Mouse (Mus musculus) hindbrain, embryonic 14.5 days (tissue): ENCODE data around the gene Tk2. TPM values are rescaled to one million over a fixed set of nuclear protein-coding genes. Genes with fewer than 3 reads are reported as not detected.
A peak's percentile ranks its signal among the peaks of the same experiment; 100 is the strongest.

Experiments used
- ATAC-seq: fragments of 200-750 bp; cut with Nextera tagmentation; 2 replicates; pipeline ENCODE4 v1.8.0; 2017; ENCODE audit warnings: moderate number of reproducible peaks, mild to moderate bottlenecking, moderate TSS enrichment, moderate library complexity; ENCODE audit not compliant: low FRiP score
- DNase-seq: peaks from one replicate; pipeline ENCODE4 v3.0.0-alpha.2; 2015; ENCODE audit warnings: low spot score
- H3K27ac ChIP-seq: fragments of 300-500 bp; sonication (generic); 2 replicates; pipeline ENCODE4 v1.5.1; 2014; ENCODE audit warnings: mild to moderate bottlenecking, moderate library complexity
- H3K27me3 ChIP-seq: fragments of 300-500 bp; sonication (generic); 2 replicates; pipeline ENCODE4 v1.6.1; 2014; ENCODE audit warnings: mild to moderate bottlenecking, low read length, mixed read lengths; ENCODE audit not compliant: control insufficient read depth, insufficient read depth
- H3K36me3 ChIP-seq: fragments of 300-500 bp; sonication (generic); replicated peaks from 2 replicates; pipeline ENCODE4 v1.6.1; 2014; ENCODE audit not compliant: control insufficient read depth, insufficient read depth
- H3K4me1 ChIP-seq: fragments of 300-500 bp; sonication (generic); replicated peaks from 2 replicates; pipeline ENCODE4 v1.6.1; 2014; ENCODE audit warnings: antibody characterized with exemption, low read length, mixed read lengths; ENCODE audit not compliant: control insufficient read depth, insufficient read depth
- H3K4me2 ChIP-seq: fragments of 300-500 bp; sonication (generic); replicated peaks from 2 replicates; pipeline ENCODE4 v1.6.1; 2014; ENCODE audit warnings: mild to moderate bottlenecking, moderate library complexity
- H3K4me3 ChIP-seq: fragments of 300-500 bp; sonication (generic); replicated peaks from 2 replicates; pipeline ENCODE4 v1.5.1; 2014; ENCODE audit warnings: mild to moderate bottlenecking, low read length
- H3K9ac ChIP-seq: fragments of 300-500 bp; sonication (generic); 2 replicates; pipeline ENCODE4 v1.6.1; 2014
- H3K9me3 ChIP-seq: fragments of 300-500 bp; sonication (generic); 2 replicates; pipeline ENCODE4 v1.6.1; 2016; ENCODE audit warnings: low read length; ENCODE audit not compliant: control insufficient read depth
- WGBS: fragments of 180-500 bp; shearing (Covaris S2); extraction: QIAGEN DNeasy Blood & Tissue Kit; methylation state at CpG from one replicate; pipeline ENCODE4 v1.1.7; 2014; 5-methylcytosine and 5-hydroxymethylcytosine counted together
- polyA plus RNA-seq: library from polyadenylated mRNA; unstranded; fragments of >200 nt; fragmentation: Nextera tagmentation; extraction: Ambion mirVana; gene quantifications from 2 replicates; pipeline ENCODE4 v1.2.1, GENCODE M21; 2014

The Tk2 gene
- polyA plus RNA-seq, 1 experiment from 2014 or later: 46.6 TPM

DNA sequence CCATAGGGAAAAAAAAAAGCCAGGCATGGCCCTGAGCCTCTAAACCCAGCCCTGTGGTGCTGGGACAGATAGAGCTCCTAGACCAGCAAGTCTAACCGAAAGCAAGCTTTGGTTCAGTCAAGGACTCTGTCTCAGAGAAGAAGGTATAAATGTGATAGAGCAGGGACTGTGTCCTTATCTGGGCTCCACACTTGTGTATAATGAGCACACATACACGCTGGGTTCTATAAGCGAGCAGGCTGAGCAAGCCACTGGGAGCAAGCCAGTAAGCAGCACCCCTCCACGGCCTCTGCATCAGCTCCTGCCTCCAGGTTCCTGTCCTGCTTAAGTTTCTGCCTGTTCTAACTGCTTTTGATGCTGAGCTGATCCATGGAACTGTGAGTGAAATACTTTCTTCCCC lies 16.3 kb downstream of the Tk2 start:
- Histone ChIP-seq H3K9ac (no peak overlapping the region), H3K4me2 (no peak overlapping the region), H3K27ac (no peak overlapping the region), H3K36me3 (peaks cover 100% of the 10 kb centered on the region), H3K9me3 (no peaks in the 10 kb centered on the region), H3K4me1 (no peaks in the 10 kb centered on the region), H3K4me3 (no peak overlapping the region), H3K27me3 (no peaks in the 10 kb centered on the region)
- ATAC-seq (no peak), DNase-seq (no peak)
- 95% methylated on average over 4 of the region's 4 CpGs for whole genome bisulfite sequencing

DNA sequence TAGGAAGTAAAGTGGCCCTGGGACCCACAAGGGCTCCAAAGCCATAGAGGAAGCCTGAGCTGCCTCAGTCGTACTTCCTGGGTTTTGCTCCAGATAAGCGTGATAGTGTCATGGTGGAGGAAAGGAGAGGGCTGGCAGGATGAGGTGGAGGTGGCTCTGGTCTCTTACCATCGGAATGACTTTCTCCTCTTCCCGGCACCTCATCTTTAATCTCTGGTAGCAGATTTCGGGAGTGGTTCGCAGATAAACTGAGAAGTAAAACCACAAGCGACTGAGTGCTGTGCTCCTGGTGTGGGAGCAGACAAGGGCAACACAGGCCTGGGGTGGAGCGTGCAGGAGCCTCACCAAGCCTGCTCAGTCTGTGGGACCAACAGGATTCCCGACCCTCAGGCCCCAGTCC lies 18.0 kb downstream of the Tk2 start:
- Histone ChIP-seq H3K36me3 (peaks cover 100% of the 10 kb centered on the region), H3K27ac (no peak overlapping the region), H3K9me3 (no peaks in the 10 kb centered on the region), H3K4me1 (no peaks in the 10 kb centered on the region), H3K4me3 (no peak overlapping the region), H3K27me3 (no peaks in the 10 kb centered on the region), H3K9ac (no peak overlapping the region), H3K4me2 (no peak overlapping the region)
- ATAC-seq (no peak), DNase-seq (no peak)
- WGBS: 93% methylated on average over 9 of the region's 9 CpGs

DNA sequence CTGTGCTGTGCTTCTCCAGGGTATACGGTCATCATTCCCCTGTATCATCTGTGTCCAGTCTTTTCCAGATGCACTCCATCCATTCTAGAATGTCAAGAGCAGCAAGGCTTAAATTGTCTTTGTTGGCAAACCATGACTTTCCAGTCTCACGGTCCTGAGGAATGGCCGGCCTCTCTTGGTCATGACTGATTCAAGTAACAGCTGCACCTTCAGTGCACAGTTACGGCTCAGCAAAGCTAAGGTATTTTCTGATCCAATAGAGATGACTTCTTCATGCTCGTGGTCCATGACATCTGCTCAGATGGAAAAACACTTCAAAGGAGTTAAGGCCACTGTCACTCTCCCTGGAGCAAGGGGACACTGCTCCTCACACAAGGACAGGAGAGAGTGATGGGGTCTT lies 21.3 kb downstream of the Tk2 start:
- no peaks in the 10 kb centered on the region for H3K9me3 ChIP-seq
- ATAC-seq (no peak), DNase-seq (no peak)
- H3K27me3 ChIP-seq: no peaks in the 10 kb centered on the region
- H3K4me3 ChIP-seq: no peak overlapping the region
- no peak overlapping the region for H3K9ac ChIP-seq
- WGBS: 90% methylated on average over 5 of the region's 5 CpGs
- H3K27ac ChIP-seq: no peak overlapping the region
- H3K4me1 ChIP-seq: no peaks in the 10 kb centered on the region
- H3K4me2 ChIP-seq: no peak overlapping the region
- peaks cover 84% of the 10 kb centered on the region for H3K36me3 ChIP-seq

DNA sequence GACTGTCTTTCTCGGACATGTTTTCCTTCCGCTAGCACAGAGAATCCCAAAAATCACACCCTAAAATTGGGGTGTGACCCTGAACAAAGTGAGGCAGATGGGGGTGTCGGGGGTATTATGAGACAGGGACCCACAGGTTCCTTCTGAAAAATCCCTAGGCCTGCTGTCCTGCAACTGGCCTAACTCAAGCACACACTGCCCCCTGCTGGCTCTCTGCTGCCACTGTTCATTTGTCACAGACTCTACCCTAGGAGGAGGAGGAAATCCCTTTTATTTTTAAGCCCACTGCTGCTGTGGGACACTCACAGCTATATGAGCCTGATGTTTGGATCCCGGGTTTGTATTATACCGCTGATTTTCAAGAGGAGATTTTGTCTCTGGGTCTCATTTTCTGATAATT lies 28.6 kb downstream of the Tk2 start:
- DNase-seq (peak; percentile 83), ATAC-seq (peak; percentile 75; the same call in 1 of the 2 replicates)
- Histone ChIP-seq H3K9me3 (no peaks in the 10 kb centered on the region), H3K9ac (no peak overlapping the region), H3K27me3 (no peaks in the 10 kb centered on the region), H3K36me3 (peaks cover 13% of the 10 kb centered on the region), H3K4me2 (no peak overlapping the region), H3K27ac (no peak overlapping the region), H3K4me1 (no peaks in the 10 kb centered on the region), H3K4me3 (no peak overlapping the region)
- 36% methylated on average over 5 of the region's 5 CpGs for WGBS

DNA sequence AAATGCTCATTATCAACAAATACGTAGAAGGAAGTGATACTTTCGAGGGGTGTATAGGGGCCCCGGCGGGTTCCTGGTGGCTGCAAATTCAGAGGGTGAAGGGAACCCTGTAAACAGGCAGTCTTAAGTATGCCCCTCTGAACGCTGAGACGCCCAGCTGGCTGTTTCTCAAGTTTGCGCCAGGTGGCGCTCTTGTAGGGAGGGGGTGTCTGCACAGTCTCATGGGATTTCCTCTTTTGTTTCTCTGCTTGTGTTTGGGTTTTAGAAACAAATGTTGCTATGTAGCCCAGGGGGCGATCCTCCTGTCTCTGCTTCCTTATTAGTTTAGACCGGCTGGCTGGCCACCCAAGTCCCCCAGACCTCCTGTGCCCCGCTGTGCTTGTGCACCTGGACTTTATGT lies 29.3 kb downstream of the Tk2 start:
- Histone ChIP-seq H3K27me3 (no peaks in the 10 kb centered on the region), H3K4me1 (no peaks in the 10 kb centered on the region), H3K9ac (no peak overlapping the region), H3K27ac (no peak overlapping the region), H3K4me2 (no peak overlapping the region), H3K36me3 (peaks cover 6% of the 10 kb centered on the region), H3K9me3 (no peaks in the 10 kb centered on the region), H3K4me3 (no peak overlapping the region)
- no peak; the same call in 1 of the 2 replicates for ATAC-seq
- peak; percentile 40 for DNase-seq
- 26% methylated on average over 11 of the region's 11 CpGs for WGBS

DNA sequence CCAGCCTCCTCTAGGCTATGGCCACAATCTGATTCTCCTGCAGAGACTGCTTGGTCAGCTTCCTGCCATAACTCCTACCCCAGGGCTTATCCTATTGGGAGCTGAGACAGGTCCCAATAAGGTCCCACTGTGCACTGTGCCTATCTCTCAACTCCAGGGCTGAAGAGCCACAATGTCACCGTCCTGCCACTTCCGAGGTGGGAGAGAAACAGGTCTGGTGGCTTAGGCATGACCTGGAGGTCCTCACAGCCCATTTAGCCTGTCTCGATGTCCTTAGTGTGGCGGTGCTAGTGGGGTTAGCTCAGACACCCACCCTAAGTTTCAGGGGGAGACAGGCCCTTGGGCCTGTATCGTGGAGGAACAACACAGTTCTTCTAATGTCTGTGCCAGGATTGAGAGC lies 30.8 kb downstream of the Tk2 start:
- H3K27ac ChIP-seq: no peak overlapping the region
- H3K36me3 ChIP-seq: no peaks in the 10 kb centered on the region
- no peaks in the 10 kb centered on the region for H3K27me3 ChIP-seq
- H3K4me2 ChIP-seq: no peak overlapping the region
- DNase-seq (no peak), ATAC-seq (no peak)
- H3K4me3 ChIP-seq: no peak overlapping the region
- WGBS: 93% methylated on average over 5 of the region's 5 CpGs
- no peaks in the 10 kb centered on the region for H3K4me1 ChIP-seq
- H3K9me3 ChIP-seq: no peaks in the 10 kb centered on the region
- H3K9ac ChIP-seq: no peak overlapping the region

DNA sequence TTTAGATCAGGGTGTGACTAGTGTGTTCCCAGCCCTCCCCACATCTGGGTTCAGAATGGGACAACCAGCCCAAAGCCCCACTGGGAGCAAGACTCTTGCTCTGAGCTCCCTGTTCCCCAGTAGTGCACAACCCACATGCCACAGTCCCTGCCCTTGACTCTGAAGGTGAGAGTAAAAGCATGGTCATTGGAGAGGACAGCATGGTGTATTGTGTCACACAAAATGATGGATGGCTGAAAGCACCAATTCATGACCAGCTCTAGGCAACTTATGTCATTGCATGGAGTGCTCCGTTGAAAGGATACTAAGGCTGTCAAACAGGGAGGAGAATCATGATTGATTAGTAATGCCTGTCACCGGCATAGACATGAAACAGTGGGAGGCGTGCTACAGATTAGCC lies 43.1 kb downstream of the Tk2 start:
- Histone ChIP-seq H3K4me3 (no peak overlapping the region), H3K27me3 (no peaks in the 10 kb centered on the region), H3K4me1 (no peaks in the 10 kb centered on the region), H3K9ac (no peak overlapping the region), H3K9me3 (no peaks in the 10 kb centered on the region; the same call in 1 of the 2 replicates), H3K27ac (no peak overlapping the region), H3K4me2 (no peak overlapping the region), H3K36me3 (no peaks in the 10 kb centered on the region)
- no peak for DNase-seq
- no peak for ATAC-seq
- 46% methylated on average over 3 of the region's 3 CpGs for WGBS

DNA sequence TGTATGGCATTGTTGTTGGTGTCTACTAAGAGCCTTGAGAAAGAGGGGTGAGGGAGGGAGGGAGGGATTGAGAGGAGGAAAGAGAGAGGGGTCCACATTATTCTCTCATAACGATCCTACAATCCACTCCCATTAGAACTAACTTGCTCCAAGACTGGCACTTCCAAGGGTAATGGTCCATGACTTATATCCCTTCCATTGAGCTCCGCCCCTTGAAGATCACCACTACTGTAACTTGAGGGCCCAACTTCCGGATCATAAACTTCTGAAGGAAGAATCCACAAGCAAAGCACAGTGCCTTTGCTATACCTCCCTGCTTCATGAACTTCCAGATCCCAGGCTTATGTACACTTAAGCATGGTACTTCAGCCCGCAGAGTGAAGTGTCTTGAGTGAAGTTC lies 46.0 kb downstream of the Tk2 start:
- H3K36me3 ChIP-seq: no peaks in the 10 kb centered on the region
- H3K27me3 ChIP-seq: no peaks in the 10 kb centered on the region
- H3K27ac ChIP-seq: no peak overlapping the region
- H3K4me1 ChIP-seq: no peaks in the 10 kb centered on the region
- no peak overlapping the region for H3K4me3 ChIP-seq
- H3K4me2 ChIP-seq: no peak overlapping the region
- ATAC-seq (no peak), DNase-seq (no peak)
- H3K9me3 ChIP-seq: no peaks in the 10 kb centered on the region
- whole genome bisulfite sequencing: 93% methylated on average over 4 of the region's 4 CpGs
- no peak overlapping the region for H3K9ac ChIP-seq

DNA sequence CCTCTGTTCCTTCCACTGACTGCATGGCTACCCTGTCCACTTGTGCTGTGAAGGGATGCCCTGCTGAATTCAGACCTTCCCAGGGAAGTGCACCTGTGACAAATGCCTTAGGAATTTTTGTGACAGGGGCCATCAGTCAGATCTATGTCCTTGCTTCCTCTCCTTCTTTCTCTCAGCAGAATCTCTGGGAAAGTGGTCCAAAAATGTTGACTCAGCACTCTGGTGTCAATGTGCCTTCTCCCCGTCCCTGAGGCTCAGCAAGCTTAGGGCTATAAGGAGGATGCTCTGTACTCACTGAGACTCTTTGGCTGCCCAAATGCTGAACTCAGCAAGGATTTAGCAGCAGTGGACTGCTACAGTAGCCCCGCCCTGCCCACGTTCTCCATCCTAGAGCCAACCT lies 46.7 kb downstream of the Tk2 start:
- Histone ChIP-seq H3K27me3 (no peaks in the 10 kb centered on the region), H3K4me1 (no peaks in the 10 kb centered on the region), H3K9ac (no peak overlapping the region), H3K36me3 (no peaks in the 10 kb centered on the region), H3K4me3 (no peak overlapping the region), H3K27ac (no peak overlapping the region), H3K4me2 (no peak overlapping the region), H3K9me3 (no peaks in the 10 kb centered on the region)
- 84% methylated on average over 3 of the region's 3 CpGs for WGBS
- ATAC-seq (no peak), DNase-seq (no peak)

DNA sequence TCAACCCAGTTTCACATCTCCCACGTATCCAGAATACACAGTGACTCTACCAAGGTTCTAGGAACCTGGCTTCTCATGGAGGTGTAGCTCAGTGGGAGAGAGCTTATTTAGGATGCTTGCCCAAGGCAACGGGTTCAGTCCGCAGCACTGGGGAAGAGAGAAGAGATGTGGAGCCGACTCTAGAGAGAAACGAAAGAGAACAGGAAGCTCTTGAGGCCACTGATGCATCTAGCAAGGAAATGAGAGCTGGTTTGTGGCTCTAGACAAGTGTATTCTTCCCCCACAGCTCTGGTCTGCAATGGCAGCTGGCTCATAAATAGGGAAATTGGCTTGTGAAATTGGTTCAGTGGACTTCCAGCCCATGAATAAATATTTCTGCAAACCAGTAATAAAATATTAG lies 48.6 kb downstream of the Tk2 start:
- Histone ChIP-seq H3K36me3 (no peaks in the 10 kb centered on the region), H3K27me3 (no peaks in the 10 kb centered on the region), H3K9ac (no peak overlapping the region), H3K27ac (no peak overlapping the region), H3K4me1 (no peaks in the 10 kb centered on the region), H3K4me3 (no peak overlapping the region), H3K4me2 (no peak overlapping the region), H3K9me3 (no peaks in the 10 kb centered on the region)
- 80% methylated on average over 5 of the region's 5 CpGs for WGBS
- DNase-seq (no peak), ATAC-seq (no peak)
